Mouse (Mus musculus) forebrain, embryonic 11.5 days (tissue): ENCODE data around the gene Phldb2. TPM values are rescaled to one million over a fixed set of nuclear protein-coding genes. Genes with fewer than 3 reads are reported as not detected.

Experiments
- ATAC-seq: fragments of 200-750 bp; cut with Nextera tagmentation; replicated peaks from 2 replicates; pipeline ENCODE4 v1.8.0; 2017; ENCODE audit warnings: moderate TSS enrichment; ENCODE audit not compliant: low FRiP score
- DNase-seq: peaks from one replicate; pipeline ENCODE4 v3.0.0-alpha.2; 2017; ENCODE audit warnings: low spot score
- H3K27ac ChIP-seq: fragments of 300-500 bp; sonication (generic); 2 replicates; pipeline ENCODE4 v1.5.1; 2014; ENCODE audit warnings: low read depth, low read length
- H3K27me3 ChIP-seq: fragments of 300-500 bp; sonication (generic); 2 replicates; pipeline ENCODE4 v1.6.1; 2014; ENCODE audit warnings: mild to moderate bottlenecking, low read length, mixed read lengths; ENCODE audit not compliant: control insufficient read depth, insufficient read depth
- H3K36me3 ChIP-seq: fragments of 300-500 bp; sonication (generic); 2 replicates; pipeline ENCODE4 v1.6.1; 2014; ENCODE audit warnings: mild to moderate bottlenecking, low read length, moderate library complexity, mixed read lengths; ENCODE audit not compliant: control insufficient read depth, insufficient read depth
- H3K4me1 ChIP-seq: fragments of 300-500 bp; sonication (generic); replicated peaks from 2 replicates; pipeline ENCODE4 v1.6.1; 2014; ENCODE audit warnings: low read length, mixed read lengths; ENCODE audit not compliant: control insufficient read depth, insufficient read depth
- H3K4me2 ChIP-seq: fragments of 300-500 bp; sonication (generic); 2 replicates; pipeline ENCODE4 v1.6.1; 2014; ENCODE audit warnings: low read depth, mild to moderate bottlenecking, low read length, moderate library complexity, mixed read lengths; ENCODE audit not compliant: severe bottlenecking
- H3K4me3 ChIP-seq: fragments of 300-500 bp; sonication (generic); 2 replicates; pipeline ENCODE4 v1.5.1; 2014; ENCODE audit warnings: low read depth, low read length
- H3K9ac ChIP-seq: fragments of 300-500 bp; sonication (generic); 2 replicates; pipeline ENCODE4 v1.6.1; 2014; ENCODE audit warnings: low read length
- H3K9me3 ChIP-seq: fragments of 300-500 bp; sonication (generic); 2 replicates; pipeline ENCODE4 v1.6.1; 2016; ENCODE audit warnings: low read length, mixed read lengths; ENCODE audit not compliant: control insufficient read depth
- WGBS: fragments of 180-500 bp; shearing (Covaris S2); extraction: QIAGEN DNeasy Blood & Tissue Kit; methylation state at CpG from one replicate; pipeline ENCODE4 v1.1.7; 2014; 5-methylcytosine and 5-hydroxymethylcytosine counted together
- polyA plus RNA-seq: library from polyadenylated mRNA; unstranded; fragments of >200 nt; fragmentation: Nextera tagmentation; extraction: Ambion mirVana; gene quantifications from 2 replicates; pipeline ENCODE4 v1.2.1, GENCODE M21; 2014

Phldb2 gene
- polyA plus RNA-seq, 1 experiment from 2014 or later: 31.5 TPM

- no peak for ATAC-seq
- DNase-seq: no peak
- Histone ChIP-seq H3K4me1 (peaks cover 1% of the 10 kb centered on the region; the same call in 1 of the 2 replicates), H3K27ac (no peak overlapping the region), H3K4me3 (no peak overlapping the region), H3K27me3 (no peaks in the 10 kb centered on the region), H3K4me2 (no peak overlapping the region), H3K9me3 (no peaks in the 10 kb centered on the region), H3K36me3 (no peaks in the 10 kb centered on the region), H3K9ac (no peak overlapping the region)
- 80% methylated on average over 6 of the region's 6 CpGs for WGBS
Measured at GRCm38 (mm10) chr16:45832747-45833108, 120.7 kb downstream of the Phldb2 start.

- WGBS: 77% methylated on average over 8 of the region's 8 CpGs
- Histone ChIP-seq H3K4me3 (no peak overlapping the region), H3K27ac (no peak overlapping the region), H3K36me3 (no peaks in the 10 kb centered on the region), H3K4me1 (peaks cover 1% of the 10 kb centered on the region; the same call in 1 of the 2 replicates), H3K4me2 (no peak overlapping the region), H3K9me3 (no peaks in the 10 kb centered on the region), H3K9ac (no peak overlapping the region), H3K27me3 (no peaks in the 10 kb centered on the region)
- no peak for ATAC-seq
- DNase-seq: no peak
Measured at GRCm38 (mm10) chr16:45832061-45832746, 121.2 kb downstream of the Phldb2 start.

- peaks cover 1% of the 10 kb centered on the region; the same call in 1 of the 2 replicates for H3K4me1 ChIP-seq
- no peaks in the 10 kb centered on the region for H3K9me3 ChIP-seq
- no peak overlapping the region for H3K27ac ChIP-seq
- no peaks in the 10 kb centered on the region for H3K36me3 ChIP-seq
- no peaks in the 10 kb centered on the region for H3K27me3 ChIP-seq
- H3K9ac ChIP-seq: no peak overlapping the region
- WGBS: 54% methylated on average over 4 of the region's 4 CpGs
- no peak overlapping the region for H3K4me3 ChIP-seq
- ATAC-seq: peak; percentile 66; the same call in 1 of the 2 replicates
- no peak overlapping the region for H3K4me2 ChIP-seq
- DNase-seq: no peak
Measured at GRCm38 (mm10) chr16:45831094-45831872, 122.1 kb downstream of the Phldb2 start.

- no peaks in the 10 kb centered on the region for H3K9me3 ChIP-seq
- H3K4me3 ChIP-seq: no peak overlapping the region
- H3K4me1 ChIP-seq: peaks cover 1% of the 10 kb centered on the region; the same call in 1 of the 2 replicates
- no peak overlapping the region for H3K4me2 ChIP-seq
- no peak overlapping the region for H3K9ac ChIP-seq
- no peaks in the 10 kb centered on the region for H3K36me3 ChIP-seq
- WGBS: 65% methylated on average over 11 of the region's 11 CpGs
- H3K27me3 ChIP-seq: no peaks in the 10 kb centered on the region
- DNase-seq (no peak), ATAC-seq (peak; percentile 49)
- no peak overlapping the region for H3K27ac ChIP-seq
Measured at GRCm38 (mm10) chr16:45830096-45830866, 123.1 kb downstream of the Phldb2 start.

GRCm38 (mm10) chr16:45825309-45825708 lies 128.1 kb downstream of the Phldb2 start:
- DNase-seq (no peak), ATAC-seq (no peak)
- no peak overlapping the region for H3K9ac ChIP-seq
- no peaks in the 10 kb centered on the region; the same call in 1 of the 2 replicates for H3K4me1 ChIP-seq
- H3K36me3 ChIP-seq: no peaks in the 10 kb centered on the region
- WGBS: 97% methylated on average over 10 of the region's 10 CpGs
- no peak overlapping the region for H3K4me3 ChIP-seq
- H3K4me2 ChIP-seq: no peak overlapping the region
- H3K9me3 ChIP-seq: no peaks in the 10 kb centered on the region
- no peaks in the 10 kb centered on the region for H3K27me3 ChIP-seq
- H3K27ac ChIP-seq: no peak overlapping the region

GRCm38 (mm10) chr16:45824025-45824424 lies 129.4 kb downstream of the Phldb2 start:
- WGBS: 62% methylated on average over 4 of the region's 4 CpGs
- ATAC-seq: no peak
- H3K36me3 ChIP-seq: no peaks in the 10 kb centered on the region

GRCm38 (mm10) chr16:45819911-45820310 lies 133.5 kb downstream of the Phldb2 start:
- DNase-seq (no peak), ATAC-seq (no peak)
- Histone ChIP-seq H3K27ac (no peak overlapping the region), H3K4me3 (no peak overlapping the region), H3K27me3 (no peaks in the 10 kb centered on the region), H3K4me2 (no peak overlapping the region), H3K9me3 (no peaks in the 10 kb centered on the region), H3K9ac (no peak overlapping the region), H3K36me3 (no peaks in the 10 kb centered on the region), H3K4me1 (no peaks in the 10 kb centered on the region)
- WGBS: 94% methylated on average over 4 of the region's 4 CpGs

More at GRCm38 (mm10) chr16:45824025-45824424, 129.4 kb downstream of the Phldb2 start:
- Histone ChIP-seq H3K9me3 (no peaks in the 10 kb centered on the region), H3K4me2 (no peak overlapping the region), H3K9ac (no peak overlapping the region), H3K27ac (no peak overlapping the region), H3K27me3 (no peaks in the 10 kb centered on the region), H3K4me3 (no peak overlapping the region), H3K4me1 (no peaks in the 10 kb centered on the region)
- no peak for DNase-seq

- H3K4me3 ChIP-seq: no peak overlapping the region
- DNase-seq (no peak), ATAC-seq (no peak)
- WGBS: 91% methylated on average over 3 of the region's 3 CpGs
- H3K27ac ChIP-seq: no peak overlapping the region
- H3K36me3 ChIP-seq: no peaks in the 10 kb centered on the region
- no peaks in the 10 kb centered on the region for H3K27me3 ChIP-seq
- no peak overlapping the region for H3K9ac ChIP-seq
- no peak overlapping the region for H3K4me2 ChIP-seq
- no peaks in the 10 kb centered on the region for H3K9me3 ChIP-seq
- H3K4me1 ChIP-seq: no peaks in the 10 kb centered on the region
Measured at GRCm38 (mm10) chr16:45817795-45818194, 135.6 kb downstream of the Phldb2 start.
